Mouse (Mus musculus) cortical plate, adult 2 months (tissue): ENCODE measurements around the gene Ccl9.

Experiments used
- CTCF ChIP-seq: fragments of 200-500 bp; IDR thresholded peaks from 2 replicates; pipeline ENCODE4 v1.5.1; 2011; ENCODE audit warnings: mild to moderate bottlenecking, control low read depth, low read length; ENCODE audit not compliant: insufficient read depth; ENCODE audit errors: extremely low read depth
- POLR2A ChIP-seq: fragments of 200-500 bp; IDR thresholded peaks from 2 replicates; pipeline ENCODE4 v1.6.1; 2011; ENCODE audit warnings: mild to moderate bottlenecking, low read length, control low read depth; ENCODE audit not compliant: insufficient read depth; ENCODE audit errors: extremely low read depth

DNA sequence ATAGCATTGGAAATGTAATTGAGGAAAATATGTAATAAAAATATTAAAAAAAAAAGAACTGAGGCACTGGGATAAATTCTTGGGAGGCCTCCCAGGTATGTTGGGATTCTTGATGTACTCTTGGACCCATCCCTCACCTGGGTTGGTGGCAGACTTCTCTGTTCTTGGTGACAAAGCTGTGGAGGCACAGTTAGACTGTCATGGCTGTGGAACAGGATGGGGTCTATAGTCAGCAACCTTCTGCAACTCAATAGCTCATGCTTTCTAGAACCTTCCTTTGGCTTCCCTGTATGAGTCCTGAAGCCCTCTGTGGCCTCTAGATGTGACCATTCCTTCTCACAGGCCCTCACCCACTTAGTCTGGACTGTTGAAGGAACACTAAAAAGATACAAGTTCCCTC lies 11.8 kb downstream of the Ccl9 start:
- TF ChIP-seq CTCF (no peak), POLR2A (no peak)
